Mouse (Mus musculus): Measurements from ENCODE around the gene Hoxd9. TPM values are rescaled to one million over a fixed set of nuclear protein-coding genes. Genes with fewer than 3 reads are reported as not detected.

The Hoxd9 gene
- polyA plus RNA-seq, 1 experiment from 2014 or later: not detected

DNA sequence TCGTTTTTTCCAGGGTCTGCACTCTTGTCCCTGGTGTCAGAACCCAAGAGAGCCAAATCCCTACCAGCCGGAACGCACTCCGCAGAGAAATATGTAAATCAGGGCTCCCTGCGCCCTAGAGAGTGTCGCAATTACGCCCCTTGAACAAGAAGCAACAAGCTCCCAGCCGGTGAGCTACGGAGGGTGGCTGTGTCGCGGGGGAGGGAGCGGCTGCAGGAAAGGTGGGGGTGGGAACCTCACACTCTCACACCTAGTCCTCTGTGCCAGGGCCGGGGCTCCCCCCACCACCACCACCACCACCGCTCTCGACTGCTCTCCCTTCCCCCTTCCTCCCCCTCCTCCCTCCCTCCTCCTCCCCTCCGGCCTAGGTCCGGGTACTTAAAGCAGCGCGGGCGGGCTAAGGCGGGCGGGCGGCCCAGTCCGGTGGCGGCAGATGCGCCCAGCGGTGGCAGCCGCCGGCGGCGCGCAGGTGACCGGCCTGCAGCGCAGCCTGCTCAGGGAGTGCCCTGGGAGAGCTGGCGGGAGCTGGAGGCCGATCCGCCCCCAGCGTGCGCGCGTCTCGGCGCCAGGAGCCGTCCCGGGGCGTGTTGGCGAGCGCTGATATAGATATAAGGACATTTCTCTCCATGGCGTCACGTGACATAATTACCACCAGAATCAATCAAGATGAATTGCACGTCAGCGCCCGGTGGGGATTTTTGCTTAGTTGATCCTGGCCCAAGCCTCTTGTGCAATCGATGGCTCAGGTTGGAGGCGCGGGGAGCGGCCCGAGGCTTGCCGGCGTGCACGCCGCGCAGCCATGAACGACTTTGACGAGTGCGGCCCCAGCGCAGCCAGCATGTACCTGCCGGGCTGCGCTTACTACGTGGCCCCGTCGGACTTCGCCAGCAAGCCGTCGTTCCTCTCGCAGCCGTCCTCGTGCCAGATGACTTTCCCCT lies 15.7 kb upstream of the Hoxd9 start:
- no peaks in the 10 kb centered on the region for H3K36me3 ChIP-seq (replicated peaks; ENCODE audit: insufficient read depth, low read length)
- peaks cover 97% of the 10 kb centered on the region for H3K27me3 ChIP-seq (ENCODE audit: insufficient read depth, low read length)
- DNase-seq: no peak
- no peak overlapping the region for H3K27ac ChIP-seq (ENCODE audit: low read depth)
- H3K4me2 ChIP-seq (ENCODE audit: low read depth, low read length): 0 out of 2 replicates have a peak overlapping the region, but pooled peaks have one; percentile 23
- TF ChIP-seq EP300 (IDR thresholded peaks at IDR 0.05; ENCODE audit: low read depth): no peak
- no peak for TF ChIP-seq CTCF (IDR thresholded peaks at IDR 0.05; ENCODE audit: low read depth)
- no peak for ATAC-seq
- H3K9ac ChIP-seq (replicated peaks): no peak overlapping the region
- 2% methylated on average over 77 of the region's 78 CpGs for WGBS (ENCODE audit: insufficient replicate concordance)
- H3K9me3 ChIP-seq (ENCODE audit: low read length): no peaks in the 10 kb centered on the region
- peaks cover 3% of the 10 kb centered on the region; the same call in 1 of the 2 replicates for H3K4me1 ChIP-seq (ENCODE audit: insufficient read depth)
- no peak overlapping the region; the same call in 1 of the 2 replicates for H3K4me3 ChIP-seq (ENCODE audit: low read depth, low read length)

DNA sequence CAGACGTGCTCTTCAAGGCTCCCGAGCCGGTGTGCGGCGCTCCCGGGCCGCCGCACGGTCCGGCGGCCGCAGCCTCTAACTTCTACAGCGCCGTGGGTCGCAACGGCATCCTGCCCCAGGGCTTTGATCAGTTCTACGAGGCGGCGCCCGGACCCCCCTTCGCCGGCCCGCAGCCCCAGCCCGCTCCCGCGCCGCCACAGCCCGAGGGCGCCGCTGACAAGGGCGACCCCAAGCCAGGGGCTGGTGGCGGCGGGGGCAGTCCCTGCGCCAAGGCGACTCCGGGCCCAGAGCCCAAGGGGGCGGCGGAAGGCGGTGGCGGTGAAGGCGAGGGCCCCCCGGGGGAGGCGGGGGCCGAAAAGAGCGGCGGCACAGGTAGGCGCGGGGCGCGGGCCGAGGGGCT lies 14.7 kb upstream of the Hoxd9 start:
- DNase-seq: no peak
- 2% methylated on average over 27 of the region's 51 CpGs for WGBS (ENCODE audit: insufficient replicate concordance)
- Histone ChIP-seq H3K4me1 (ENCODE audit: insufficient read depth) (peaks cover 3% of the 10 kb centered on the region; the same call in 1 of the 2 replicates), H3K4me3 (ENCODE audit: low read depth, low read length) (peak overlapping the region; percentile 10; the same call in 1 of the 2 replicates), H3K36me3 (replicated peaks; ENCODE audit: insufficient read depth, low read length) (no peaks in the 10 kb centered on the region), H3K9me3 (ENCODE audit: low read length) (no peaks in the 10 kb centered on the region), H3K27ac (ENCODE audit: low read depth) (no peak overlapping the region), H3K27me3 (ENCODE audit: insufficient read depth, low read length) (peaks cover 97% of the 10 kb centered on the region), H3K4me2 (ENCODE audit: low read depth, low read length) (no peak overlapping the region), H3K9ac (replicated peaks) (no peak overlapping the region)
- no peak for TF ChIP-seq CTCF (IDR thresholded peaks at IDR 0.05; ENCODE audit: low read depth)
- TF ChIP-seq EP300 (IDR thresholded peaks at IDR 0.05; ENCODE audit: low read depth): no peak
- ATAC-seq: no peak

DNA sequence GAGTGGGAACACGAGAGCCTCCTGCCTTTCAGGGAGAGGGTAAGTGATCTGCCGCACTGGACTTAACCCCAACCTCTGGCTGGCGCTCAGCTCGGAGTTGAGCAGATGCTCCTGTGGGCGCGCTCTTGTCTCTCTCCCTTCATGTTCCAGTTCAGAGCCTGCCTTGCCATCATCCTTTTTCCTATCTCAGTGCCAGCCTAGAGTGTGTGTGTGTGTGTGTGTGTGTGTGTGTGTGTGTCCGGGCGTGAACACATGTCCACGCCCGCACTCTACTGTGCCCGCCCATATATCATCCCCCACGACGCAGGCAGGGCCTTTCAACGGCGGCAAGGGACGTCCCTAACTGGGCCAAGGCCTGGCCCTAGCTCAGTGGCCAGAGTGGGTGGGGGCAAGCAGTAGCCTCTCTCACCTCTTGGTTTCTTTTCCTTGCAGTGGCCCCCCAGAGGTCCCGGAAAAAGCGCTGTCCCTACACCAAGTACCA lies 14.0 kb upstream of the Hoxd9 start:
- Histone ChIP-seq H3K27me3 (ENCODE audit: insufficient read depth, low read length) (peaks cover 97% of the 10 kb centered on the region), H3K9ac (replicated peaks) (no peak overlapping the region), H3K4me3 (ENCODE audit: low read depth, low read length) (no peak overlapping the region), H3K36me3 (replicated peaks; ENCODE audit: insufficient read depth, low read length) (no peaks in the 10 kb centered on the region), H3K4me2 (ENCODE audit: low read depth, low read length) (no peak overlapping the region), H3K4me1 (ENCODE audit: insufficient read depth) (peaks cover 3% of the 10 kb centered on the region; the same call in 1 of the 2 replicates), H3K9me3 (ENCODE audit: low read length) (no peaks in the 10 kb centered on the region), H3K27ac (ENCODE audit: low read depth) (no peak overlapping the region)
- 2% methylated on average over 18 of the region's 18 CpGs for WGBS (ENCODE audit: insufficient replicate concordance)
- TF ChIP-seq EP300 (IDR thresholded peaks at IDR 0.05; ENCODE audit: low read depth) (no peak), CTCF (IDR thresholded peaks at IDR 0.05; ENCODE audit: low read depth) (no peak)
- DNase-seq: no peak
- ATAC-seq: no peak

DNA sequence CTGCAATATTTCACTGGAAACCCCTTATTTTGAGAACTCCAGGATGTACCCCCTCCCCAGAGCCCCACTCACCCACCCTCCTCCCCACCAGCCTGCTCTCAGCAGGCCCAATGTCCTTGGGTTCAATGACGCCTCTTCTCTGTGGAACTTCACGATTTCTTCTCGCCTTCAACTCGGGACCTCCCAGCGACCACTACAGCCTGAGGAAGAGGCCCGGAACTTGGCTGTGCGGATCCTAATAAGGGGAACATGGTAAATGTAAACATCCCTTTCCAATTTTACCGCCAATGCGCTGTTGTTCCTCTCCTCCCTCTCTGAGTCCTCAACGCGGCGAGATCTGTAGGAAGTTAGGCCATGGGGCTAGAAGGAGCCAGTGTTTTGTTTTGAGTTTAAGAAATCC lies 13.4 kb upstream of the Hoxd9 start:
- Histone ChIP-seq H3K4me2 (ENCODE audit: low read depth, low read length) (no peak overlapping the region), H3K4me1 (ENCODE audit: insufficient read depth) (peaks cover 3% of the 10 kb centered on the region; the same call in 1 of the 2 replicates), H3K4me3 (ENCODE audit: low read depth, low read length) (no peak overlapping the region), H3K9me3 (ENCODE audit: low read length) (no peaks in the 10 kb centered on the region), H3K27ac (ENCODE audit: low read depth) (no peak overlapping the region), H3K9ac (replicated peaks) (no peak overlapping the region), H3K36me3 (replicated peaks; ENCODE audit: insufficient read depth, low read length) (no peaks in the 10 kb centered on the region), H3K27me3 (ENCODE audit: insufficient read depth, low read length) (peaks cover 97% of the 10 kb centered on the region)
- WGBS (ENCODE audit: insufficient replicate concordance): 2% methylated on average over 12 of the region's 12 CpGs
- DNase-seq (no peak), ATAC-seq (no peak)
- no peak for TF ChIP-seq CTCF (IDR thresholded peaks at IDR 0.05; ENCODE audit: low read depth)
- no peak for TF ChIP-seq EP300 (IDR thresholded peaks at IDR 0.05; ENCODE audit: low read depth)

DNA sequence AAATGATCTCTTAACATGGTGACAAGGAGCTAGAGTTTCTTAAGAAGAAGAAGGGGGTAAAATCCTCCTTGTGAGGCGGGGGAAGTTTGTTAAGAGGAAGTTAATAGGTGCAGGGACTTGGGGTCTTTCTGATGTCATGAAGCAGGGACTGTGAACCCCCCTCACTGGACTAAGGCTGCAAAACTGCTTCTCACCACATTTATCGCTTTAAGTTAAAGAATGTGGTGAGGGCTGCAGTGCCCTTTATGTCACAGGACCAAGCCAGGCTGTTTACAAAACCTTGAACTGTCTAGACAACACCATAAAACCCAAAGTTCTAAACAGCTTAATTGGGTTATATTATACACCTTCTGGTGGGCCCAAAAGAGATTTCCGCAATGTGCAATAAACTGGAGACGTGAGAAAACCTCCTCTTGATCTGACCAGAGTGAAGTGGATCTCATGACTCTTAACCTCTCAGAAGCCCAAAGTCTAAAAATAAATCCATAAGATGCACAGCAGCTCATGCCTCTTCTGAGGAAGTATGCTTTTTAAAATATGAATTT lies 12.4 kb upstream of the Hoxd9 start:
- 19% methylated on average over 4 of the region's 4 CpGs for WGBS (ENCODE audit: insufficient replicate concordance)
- H3K27me3 ChIP-seq (ENCODE audit: insufficient read depth, low read length): peaks cover 97% of the 10 kb centered on the region
- DNase-seq (no peak), ATAC-seq (no peak)
- no peak overlapping the region for H3K4me3 ChIP-seq (ENCODE audit: low read depth, low read length)
- no peak for TF ChIP-seq CTCF (IDR thresholded peaks at IDR 0.05; ENCODE audit: low read depth)
- TF ChIP-seq EP300 (IDR thresholded peaks at IDR 0.05; ENCODE audit: low read depth): no peak
- H3K27ac ChIP-seq (ENCODE audit: low read depth): no peak overlapping the region
- H3K9me3 ChIP-seq (ENCODE audit: low read length): no peaks in the 10 kb centered on the region
- H3K36me3 ChIP-seq (replicated peaks; ENCODE audit: insufficient read depth, low read length): no peaks in the 10 kb centered on the region
- no peak overlapping the region for H3K4me2 ChIP-seq (ENCODE audit: low read depth, low read length)
- H3K9ac ChIP-seq (replicated peaks): no peak overlapping the region
- peaks cover 3% of the 10 kb centered on the region; the same call in 1 of the 2 replicates for H3K4me1 ChIP-seq (ENCODE audit: insufficient read depth)

DNA sequence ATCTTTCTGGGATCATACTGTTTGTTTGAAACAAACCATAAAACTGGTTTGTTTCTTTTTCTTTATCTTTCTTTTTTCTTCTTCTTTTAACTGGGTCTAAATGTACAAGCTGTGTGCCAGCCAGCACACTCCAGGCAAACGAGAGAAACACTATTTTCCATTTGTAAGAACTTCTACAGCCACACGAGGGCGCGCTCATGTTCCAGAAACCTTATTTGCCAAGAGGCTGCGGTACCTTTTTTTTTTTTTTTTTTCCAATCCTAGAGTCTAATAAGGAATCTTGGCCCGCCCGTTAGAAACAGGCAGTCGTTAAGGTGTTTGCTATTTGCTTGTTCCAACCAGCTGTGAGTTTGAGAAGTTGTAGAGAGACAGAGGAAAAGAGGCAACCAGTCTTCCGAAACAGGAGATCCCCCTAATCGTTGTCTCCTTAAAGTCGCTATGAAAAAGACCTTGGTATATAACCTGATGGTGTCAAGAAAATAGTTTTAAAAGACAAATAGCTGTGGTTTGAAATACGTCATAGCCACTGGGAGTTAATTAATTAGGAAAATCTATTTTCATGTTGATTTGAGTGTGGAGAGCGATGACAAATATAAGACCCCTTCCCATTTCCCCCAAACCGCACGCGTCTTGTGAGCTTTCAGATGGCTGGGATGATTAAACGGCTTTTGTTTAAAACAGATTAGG lies 11.1 kb upstream of the Hoxd9 start:
- Histone ChIP-seq H3K36me3 (replicated peaks; ENCODE audit: insufficient read depth, low read length) (no peaks in the 10 kb centered on the region), H3K9me3 (ENCODE audit: low read length) (no peaks in the 10 kb centered on the region), H3K4me1 (ENCODE audit: insufficient read depth) (peaks cover 3% of the 10 kb centered on the region; the same call in 1 of the 2 replicates), H3K4me2 (ENCODE audit: low read depth, low read length) (no peak overlapping the region), H3K4me3 (ENCODE audit: low read depth, low read length) (no peak overlapping the region), H3K27ac (ENCODE audit: low read depth) (no peak overlapping the region), H3K9ac (replicated peaks) (no peak overlapping the region), H3K27me3 (ENCODE audit: insufficient read depth, low read length) (peaks cover 97% of the 10 kb centered on the region)
- DNase-seq (no peak), ATAC-seq (no peak)
- TF ChIP-seq EP300 (IDR thresholded peaks at IDR 0.05; ENCODE audit: low read depth) (no peak), CTCF (IDR thresholded peaks at IDR 0.05; ENCODE audit: low read depth) (peak; percentile 55)
- WGBS (ENCODE audit: insufficient replicate concordance): 7% methylated on average over 17 of the region's 17 CpGs
